Mouse (Mus musculus): ENCODE results near the gene Dennd5a. TPM values are rescaled to one million over a fixed set of nuclear protein-coding genes. Genes with fewer than 3 reads are reported as not detected.
"Not testable (repeated sequence)": the region's sequence is repeated elsewhere in the genome, so short reads cannot be mapped to it uniquely, and the experiment has no call there.

Dennd5a gene
- 40.7 and 48.4 TPM in 2 replicates for polyA plus RNA-seq (2016; fragmentation: Nextera tagmentation; extraction: Ambion mirVana)

GRCm38 (mm10) chr7:109959716-109960612 is at the start of gene Dennd5a:
Gene Dennd5a (minus strand): TSS chr7:109960470.
- Histone ChIP-seq H3K27ac (peak within 1 kb of the TSS; percentile 93), H3K36me3 (no peaks in the 10 kb centered on the region), H3K9ac (replicated peaks) (peak within 1 kb of the TSS; percentile 95), H3K9me3 (no peaks in the 10 kb centered on the region), H3K4me3 (replicated peaks) (peak within 1 kb of the TSS; percentile 87), H3K27me3 (no peaks in the 10 kb centered on the region), H3K4me2 (peak within 1 kb of the TSS; percentile 87), H3K4me1 (replicated peaks) (peaks cover 35% of the 10 kb centered on the region)
- WGBS: under 1% methylated on average over 103 of the region's 107 CpGs
- ATAC-seq (ENCODE audit: insufficient number of reproducible peaks, insufficient read depth, low FRiP score, low TSS enrichment, low read depth): peak; percentile 92

GRCm38 (mm10) chr7:110009084-110009483 is 48.8 kb upstream of the Dennd5a start:
- Histone ChIP-seq H3K9ac (replicated peaks) (no peak overlapping the region), H3K9me3 (no peaks in the 10 kb centered on the region), H3K27ac (no peak overlapping the region), H3K4me2 (no peak overlapping the region), H3K27me3 (no peaks in the 10 kb centered on the region), H3K36me3 (no peaks in the 10 kb centered on the region), H3K4me1 (replicated peaks) (no peaks in the 10 kb centered on the region), H3K4me3 (replicated peaks) (no peak overlapping the region)
- no peak for ATAC-seq (ENCODE audit: insufficient number of reproducible peaks, insufficient read depth, low FRiP score, low TSS enrichment, low read depth)
- WGBS: 92% methylated on average over 6 of the region's 6 CpGs

- Histone ChIP-seq H3K4me1 (replicated peaks) (no peaks in the 10 kb centered on the region), H3K9ac (replicated peaks) (no peak overlapping the region), H3K9me3 (no peaks in the 10 kb centered on the region), H3K4me2 (no peak overlapping the region), H3K27ac (no peak overlapping the region), H3K4me3 (replicated peaks) (no peak overlapping the region), H3K27me3 (no peaks in the 10 kb centered on the region), H3K36me3 (no peaks in the 10 kb centered on the region)
- no peak for ATAC-seq (ENCODE audit: insufficient number of reproducible peaks, insufficient read depth, low FRiP score, low TSS enrichment, low read depth)
- WGBS: 84% methylated on average over 1 of the region's 1 CpGs
Observed at GRCm38 (mm10) chr7:110008513-110008912, 48.2 kb upstream of the Dennd5a start.

- H3K4me1 ChIP-seq (replicated peaks): peaks cover 5% of the 10 kb centered on the region
- no peaks in the 10 kb centered on the region for H3K9me3 ChIP-seq
- no peak overlapping the region for H3K27ac ChIP-seq
- H3K4me2 ChIP-seq: no peak overlapping the region
- no peaks in the 10 kb centered on the region for H3K36me3 ChIP-seq
- no peak for ATAC-seq (ENCODE audit: insufficient number of reproducible peaks, insufficient read depth, low FRiP score, low TSS enrichment, low read depth)
- no peaks in the 10 kb centered on the region for H3K27me3 ChIP-seq
- no peak overlapping the region for H3K4me3 ChIP-seq (replicated peaks)
- WGBS: 70% methylated on average over 5 of the region's 5 CpGs
- no peak overlapping the region for H3K9ac ChIP-seq (replicated peaks)
Observed at GRCm38 (mm10) chr7:110006471-110007195, 46.4 kb upstream of the Dennd5a start.

GRCm38 (mm10) chr7:110005976-110006375 is 45.7 kb upstream of the Dennd5a start:
- no peaks in the 10 kb centered on the region for H3K27me3 ChIP-seq
- H3K4me3 ChIP-seq (replicated peaks): no peak overlapping the region
- no peaks in the 10 kb centered on the region for H3K36me3 ChIP-seq
- H3K4me2 ChIP-seq: no peak overlapping the region
- no peak overlapping the region for H3K9ac ChIP-seq (replicated peaks)
- H3K27ac ChIP-seq: no peak overlapping the region
- H3K4me1 ChIP-seq (replicated peaks): peaks cover 5% of the 10 kb centered on the region
- H3K9me3 ChIP-seq: no peaks in the 10 kb centered on the region
- ATAC-seq (ENCODE audit: insufficient number of reproducible peaks, insufficient read depth, low FRiP score, low TSS enrichment, low read depth): no peak

- Histone ChIP-seq H3K36me3 (no peaks in the 10 kb centered on the region), H3K27ac (no peak overlapping the region), H3K4me2 (peak overlapping the region; percentile 51), H3K9ac (replicated peaks) (no peak overlapping the region), H3K4me1 (replicated peaks) (peaks cover 5% of the 10 kb centered on the region), H3K27me3 (no peaks in the 10 kb centered on the region), H3K9me3 (no peaks in the 10 kb centered on the region), H3K4me3 (replicated peaks) (peak overlapping the region; percentile 12; the same call in 1 of the 2 replicates)
- WGBS: 16% methylated on average over 20 of the region's 20 CpGs
- no peak for ATAC-seq (ENCODE audit: insufficient number of reproducible peaks, insufficient read depth, low FRiP score, low TSS enrichment, low read depth)
Observed at GRCm38 (mm10) chr7:110002968-110003367, 42.7 kb upstream of the Dennd5a start.

- no peaks in the 10 kb centered on the region for H3K36me3 ChIP-seq
- H3K9ac ChIP-seq (replicated peaks): no peak overlapping the region
- peaks cover 5% of the 10 kb centered on the region for H3K4me1 ChIP-seq (replicated peaks)
- ATAC-seq (ENCODE audit: insufficient number of reproducible peaks, insufficient read depth, low FRiP score, low TSS enrichment, low read depth): no peak
- no peak overlapping the region for H3K27ac ChIP-seq
- H3K4me2 ChIP-seq: no peak overlapping the region
- no peaks in the 10 kb centered on the region for H3K9me3 ChIP-seq
- no peak overlapping the region for H3K4me3 ChIP-seq (replicated peaks)
- H3K27me3 ChIP-seq: no peaks in the 10 kb centered on the region
Observed at GRCm38 (mm10) chr7:110002092-110002491, 41.8 kb upstream of the Dennd5a start.

- no peaks in the 10 kb centered on the region for H3K36me3 ChIP-seq
- WGBS: 78% methylated on average over 4 of the region's 4 CpGs
- H3K4me1 ChIP-seq (replicated peaks): peaks cover 5% of the 10 kb centered on the region
- no peak for ATAC-seq (ENCODE audit: insufficient number of reproducible peaks, insufficient read depth, low FRiP score, low TSS enrichment, low read depth)
- no peaks in the 10 kb centered on the region for H3K27me3 ChIP-seq
- H3K9ac ChIP-seq (replicated peaks): no peak overlapping the region
- no peaks in the 10 kb centered on the region for H3K9me3 ChIP-seq
- H3K4me3 ChIP-seq (replicated peaks): no peak overlapping the region
- H3K4me2 ChIP-seq: no peak overlapping the region
- no peak overlapping the region for H3K27ac ChIP-seq
Observed at GRCm38 (mm10) chr7:109998388-109998787, 38.1 kb upstream of the Dennd5a start.

- WGBS: 53% methylated on average over 2 of the region's 2 CpGs
- no peak for ATAC-seq (ENCODE audit: insufficient number of reproducible peaks, insufficient read depth, low FRiP score, low TSS enrichment, low read depth)
- no peak overlapping the region for H3K9ac ChIP-seq (replicated peaks)
Observed at GRCm38 (mm10) chr7:109993157-109993959, 33.1 kb upstream of the Dennd5a start.

GRCm38 (mm10) chr7:109991286-109991685 is 31.0 kb upstream of the Dennd5a start:
- Histone ChIP-seq H3K27me3 (no peaks in the 10 kb centered on the region), H3K4me3 (replicated peaks) (no peak overlapping the region), H3K4me1 (replicated peaks) (no peaks in the 10 kb centered on the region), H3K9ac (replicated peaks) (no peak overlapping the region), H3K4me2 (no peak overlapping the region), H3K27ac (no peak overlapping the region), H3K36me3 (no peaks in the 10 kb centered on the region), H3K9me3 (no peaks in the 10 kb centered on the region)
- no peak for ATAC-seq (ENCODE audit: insufficient number of reproducible peaks, insufficient read depth, low FRiP score, low TSS enrichment, low read depth)
- WGBS: 94% methylated on average over 1 of the region's 1 CpGs

More at GRCm38 (mm10) chr7:109993157-109993959, 33.1 kb upstream of the Dennd5a start:
- Histone ChIP-seq H3K27ac (no peak overlapping the region), H3K9me3 (no peaks in the 10 kb centered on the region), H3K4me3 (replicated peaks) (no peak overlapping the region), H3K4me1 (replicated peaks) (no peaks in the 10 kb centered on the region), H3K4me2 (no peak overlapping the region), H3K36me3 (no peaks in the 10 kb centered on the region), H3K27me3 (no peaks in the 10 kb centered on the region)

- Histone ChIP-seq H3K27ac (peak within 1 kb of the TSS; percentile 91), H3K4me3 (replicated peaks) (peak within 1 kb of the TSS; percentile 55), H3K9ac (replicated peaks) (peak within 1 kb of the TSS; percentile 68), H3K4me2 (peak within 1 kb of the TSS; percentile 82), H3K36me3 (peaks cover 19% of the 10 kb centered on the region)
- not testable (repeated sequence) for H3K27me3 ChIP-seq; H3K9me3 ChIP-seq; H3K4me1 ChIP-seq (replicated peaks); ATAC-seq (ENCODE audit: insufficient number of reproducible peaks, insufficient read depth, low FRiP score, low TSS enrichment, low read depth)
- 40% methylated on average over 6 of the region's 6 CpGs for WGBS
Observed at GRCm38 (mm10) chr7:109986775-109987174, 26.5 kb upstream of the Dennd5a start, which contains the start of gene Tmem41b. Gene Tmem41b (minus strand): TSS chr7:109986929.
